Mouse (Mus musculus) midbrain, embryonic 16.5 days (tissue): ENCODE measurements at regions not wholly inside any gene's neighbourhood (a gene's known extent, or its start where the extent isn't known, plus 50 kb on each side); places are given as distances from the start of the nearest gene placed in this dataset.

Experiments used
- ATAC-seq: fragments of 200-750 bp; cut with Nextera tagmentation; 2 replicates; pipeline ENCODE4 v1.8.0; 2017; ENCODE audit warnings: moderate TSS enrichment
- H3K27ac ChIP-seq: fragments of 300-500 bp; sonication (generic); 2 replicates; pipeline ENCODE4 v1.5.1; 2014; ENCODE audit warnings: mild to moderate bottlenecking, low read length, mixed read lengths
- H3K27me3 ChIP-seq: fragments of 300-500 bp; sonication (generic); 2 replicates; pipeline ENCODE4 v1.6.1; 2014; ENCODE audit warnings: low read depth, low read length, mixed read lengths; ENCODE audit not compliant: control insufficient read depth, insufficient read depth
- H3K36me3 ChIP-seq: fragments of 300-500 bp; sonication (generic); 2 replicates; pipeline ENCODE4 v1.6.1; 2014; ENCODE audit warnings: mild to moderate bottlenecking, low read length, moderate library complexity, mixed read lengths; ENCODE audit not compliant: control insufficient read depth, insufficient read depth
- H3K4me1 ChIP-seq: fragments of 300-500 bp; sonication (generic); 2 replicates; pipeline ENCODE4 v1.6.1; 2014; ENCODE audit warnings: mild to moderate bottlenecking, low read length, mixed read lengths; ENCODE audit not compliant: control insufficient read depth, insufficient read depth
- H3K4me2 ChIP-seq: fragments of 300-500 bp; sonication (generic); 2 replicates; pipeline ENCODE4 v1.6.1; 2014; ENCODE audit warnings: mild to moderate bottlenecking, low read length, mixed read lengths
- H3K4me3 ChIP-seq: fragments of 300-500 bp; sonication (generic); 2 replicates; pipeline ENCODE4 v1.5.1; 2014; ENCODE audit warnings: low read depth, mild to moderate bottlenecking, low read length, moderate library complexity, mixed read lengths
- H3K9ac ChIP-seq: fragments of 300-500 bp; sonication (generic); 2 replicates; pipeline ENCODE4 v1.6.1; 2014; ENCODE audit warnings: low read depth, low read length, mixed read lengths
- H3K9me3 ChIP-seq: fragments of 300-500 bp; sonication (generic); replicated peaks from 2 replicates; pipeline ENCODE4 v1.6.1; 2014; ENCODE audit warnings: mild to moderate bottlenecking, low read length, mixed read lengths; ENCODE audit not compliant: control insufficient read depth, poor library complexity, severe bottlenecking
- WGBS: fragments of 180-500 bp; shearing (Covaris S2); extraction: QIAGEN DNeasy Blood & Tissue Kit; methylation state at CpG from one replicate; pipeline ENCODE4 v1.1.7; 2014; 5-methylcytosine and 5-hydroxymethylcytosine counted together

DNA sequence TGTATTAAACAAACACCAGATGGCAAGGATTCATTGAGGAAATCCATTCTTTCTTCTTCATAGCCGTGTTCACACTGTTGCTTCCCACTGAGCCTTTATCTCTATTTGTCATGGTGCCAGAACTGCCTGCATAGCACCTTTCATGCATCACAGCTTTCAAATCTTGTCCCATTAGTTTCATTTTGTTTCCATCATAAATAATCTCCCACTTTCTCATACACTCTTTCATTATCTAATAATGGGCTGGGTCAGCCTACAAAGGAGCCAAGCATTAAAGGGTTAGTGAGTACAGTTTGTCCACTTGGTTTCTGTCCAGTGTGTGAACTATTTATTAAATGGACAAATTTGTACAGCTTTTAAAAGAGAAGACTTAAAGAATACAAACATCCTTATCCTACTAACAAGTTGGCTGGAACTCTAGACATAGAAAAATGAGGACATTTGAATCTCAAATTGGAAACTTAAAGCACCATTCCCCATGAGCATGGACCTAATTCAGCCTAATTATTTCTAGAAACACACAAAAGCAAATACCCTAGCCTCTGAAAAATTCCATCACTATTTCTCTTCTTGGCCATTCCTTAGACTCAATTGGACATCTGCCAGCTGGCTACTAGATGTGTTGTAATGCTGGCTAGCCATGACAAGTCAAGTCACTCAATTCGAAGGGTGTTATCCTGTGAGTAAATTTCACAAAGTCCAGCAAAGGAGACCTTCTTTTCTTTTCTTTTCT, 589.8 kb downstream of the Gm43517 start:
- ATAC-seq = no peak
- WGBS = 15% methylated on average over 2 of the region's 2 CpGs
- no peak overlapping the region for H3K4me3 ChIP-seq
- H3K9me3 ChIP-seq = no peaks in the 10 kb centered on the region
- no peak overlapping the region for H3K4me2 ChIP-seq
- no peaks in the 10 kb centered on the region for H3K4me1 ChIP-seq
- no peak overlapping the region for H3K9ac ChIP-seq
- no peak overlapping the region for H3K27ac ChIP-seq
- H3K36me3 ChIP-seq = no peaks in the 10 kb centered on the region
- H3K27me3 ChIP-seq = no peaks in the 10 kb centered on the region; the same call in 1 of the 2 replicates

DNA sequence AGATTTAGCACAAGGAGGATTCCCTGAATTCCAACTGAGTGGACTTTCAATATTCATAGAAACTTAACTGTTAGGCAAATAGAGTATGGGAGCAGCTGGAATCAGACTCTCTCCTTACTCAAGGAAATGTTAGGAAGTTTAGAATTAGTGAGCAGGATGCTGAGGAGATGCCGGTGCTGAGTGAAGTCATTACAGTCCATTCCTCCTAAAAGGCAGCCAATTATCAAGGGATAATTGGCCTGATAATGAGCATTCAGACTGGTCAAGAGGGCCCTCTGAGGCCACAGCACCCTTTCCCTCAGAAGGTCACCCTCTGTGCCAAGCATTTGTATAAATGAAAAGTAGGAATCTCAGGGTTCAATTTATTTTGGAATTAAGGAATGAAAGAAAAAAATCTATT, 590.6 kb downstream of the Gm43517 start:
- Histone ChIP-seq H3K27ac (no peak overlapping the region), H3K4me1 (no peaks in the 10 kb centered on the region), H3K9ac (no peak overlapping the region), H3K9me3 (no peaks in the 10 kb centered on the region), H3K4me3 (no peak overlapping the region), H3K36me3 (no peaks in the 10 kb centered on the region), H3K27me3 (no peaks in the 10 kb centered on the region; the same call in 1 of the 2 replicates), H3K4me2 (no peak overlapping the region)
- WGBS = 22% methylated on average over 1 of the region's 1 CpGs
- no peak for ATAC-seq

DNA sequence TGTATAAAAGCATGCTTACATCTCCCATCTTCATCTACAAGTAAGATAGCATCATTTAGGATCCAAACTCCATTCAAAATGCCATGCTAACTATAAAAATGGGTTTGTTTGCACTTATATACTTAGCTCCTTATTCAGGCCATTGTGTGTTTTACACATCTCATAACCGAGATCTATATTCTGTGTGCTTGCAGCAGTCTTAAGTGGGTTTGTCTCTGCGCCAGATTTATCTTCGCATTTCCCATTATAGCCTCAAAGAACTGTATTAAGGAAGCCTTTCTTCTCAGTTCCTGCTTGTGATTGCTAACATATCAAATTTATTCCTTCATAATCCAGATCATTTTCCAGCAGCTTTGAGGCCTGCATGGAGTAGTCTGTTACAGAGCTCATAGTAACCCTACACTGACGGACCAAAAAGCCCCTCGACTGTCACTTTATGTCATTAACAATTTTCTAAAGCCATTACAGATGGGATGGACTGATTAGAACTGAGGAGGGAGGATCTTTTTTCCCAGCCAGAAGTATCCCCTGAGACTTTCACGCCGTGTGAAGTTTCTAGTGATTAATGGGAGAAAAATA, 607.6 kb downstream of the Gm43517 start:
- Histone ChIP-seq H3K4me3 (no peak overlapping the region), H3K4me1 (no peaks in the 10 kb centered on the region; the same call in 1 of the 2 replicates), H3K4me2 (no peak overlapping the region), H3K9me3 (no peaks in the 10 kb centered on the region), H3K27ac (no peak overlapping the region), H3K9ac (no peak overlapping the region), H3K27me3 (no peaks in the 10 kb centered on the region), H3K36me3 (no peaks in the 10 kb centered on the region)
- 42% methylated on average over 7 of the region's 7 CpGs for WGBS
- peak; percentile 36; the same call in 1 of the 2 replicates for ATAC-seq

DNA sequence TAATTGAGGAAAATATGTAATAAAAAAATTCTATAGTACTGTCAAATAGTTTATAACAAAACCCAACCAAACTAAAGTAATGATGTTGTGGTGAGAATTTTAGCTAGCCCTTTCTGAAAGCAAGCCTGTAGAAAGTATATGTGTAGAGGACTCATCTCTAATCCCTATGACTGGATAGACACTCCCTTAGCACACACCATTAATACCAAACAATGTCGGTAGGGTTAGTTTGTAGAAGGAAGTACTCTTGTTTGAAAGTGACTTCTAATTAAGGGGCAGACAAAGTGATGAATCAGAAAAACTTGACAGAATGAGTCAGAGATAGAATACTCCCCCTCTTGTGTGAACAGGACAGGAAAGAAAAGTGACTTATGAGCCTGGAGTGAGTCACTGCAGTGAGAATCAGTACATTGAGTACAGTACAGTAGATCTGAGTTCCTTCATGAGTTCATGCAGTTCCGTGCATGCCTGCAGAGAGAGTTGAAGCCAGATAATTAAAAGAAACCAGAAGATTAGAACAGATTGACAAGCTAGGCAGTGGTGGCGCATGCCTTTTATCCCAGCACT, 610.0 kb downstream of the Prkd1 start:
- Histone ChIP-seq H3K9me3 (no peaks in the 10 kb centered on the region), H3K4me2 (no peak overlapping the region), H3K9ac (no peak overlapping the region), H3K27ac (no peak overlapping the region), H3K27me3 (no peaks in the 10 kb centered on the region), H3K36me3 (no peaks in the 10 kb centered on the region), H3K4me3 (no peak overlapping the region), H3K4me1 (no peaks in the 10 kb centered on the region)
- no peak for ATAC-seq
- WGBS = 91% methylated on average over 3 of the region's 3 CpGs

DNA sequence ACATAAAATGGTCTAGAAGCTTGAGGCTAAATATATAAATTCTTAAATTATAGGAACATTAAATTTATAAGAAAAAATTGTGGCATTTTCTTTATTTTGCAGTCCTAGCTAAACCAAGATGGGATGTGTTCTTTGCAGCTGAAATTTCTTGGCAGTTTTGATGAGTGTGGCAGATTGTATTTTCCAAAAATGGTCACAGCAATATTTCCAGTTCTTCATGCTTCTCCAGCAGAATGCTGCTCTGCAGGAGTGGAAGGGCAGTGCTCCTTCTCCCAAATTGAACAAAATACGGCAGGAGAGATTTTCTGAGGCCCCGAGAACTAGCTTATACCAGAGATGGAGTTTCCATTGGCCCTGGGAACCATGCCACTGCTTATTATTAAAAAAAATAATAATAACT, 587.6 kb downstream of the Prkd1 start:
- Histone ChIP-seq H3K9ac (no peak overlapping the region), H3K4me2 (no peak overlapping the region), H3K36me3 (no peaks in the 10 kb centered on the region), H3K27me3 (no peaks in the 10 kb centered on the region), H3K4me1 (no peaks in the 10 kb centered on the region), H3K4me3 (no peak overlapping the region), H3K27ac (no peak overlapping the region), H3K9me3 (no peaks in the 10 kb centered on the region)
- ATAC-seq = no peak
- WGBS = 93% methylated on average over 2 of the region's 2 CpGs

DNA sequence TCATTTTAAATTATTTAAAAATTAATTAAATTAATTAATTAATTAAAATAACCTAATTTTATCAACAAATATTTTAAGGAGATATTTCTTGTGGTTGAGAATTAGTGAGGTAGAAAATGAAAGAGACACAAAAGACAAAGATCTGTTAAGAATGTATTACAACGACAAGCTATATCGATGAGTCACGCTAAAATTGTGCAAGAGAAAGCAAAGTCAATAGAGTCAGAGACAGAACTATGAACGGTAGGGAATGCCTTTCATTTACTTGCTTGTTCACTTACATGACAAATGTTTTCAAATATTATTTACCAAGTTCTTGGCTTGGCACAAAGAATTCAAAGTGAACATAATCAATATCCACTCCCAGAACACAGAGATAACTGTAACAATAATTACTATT, 582.5 kb downstream of the Prkd1 start:
- WGBS = 97% methylated on average over 4 of the region's 4 CpGs
- no peak overlapping the region for H3K9ac ChIP-seq

DNA sequence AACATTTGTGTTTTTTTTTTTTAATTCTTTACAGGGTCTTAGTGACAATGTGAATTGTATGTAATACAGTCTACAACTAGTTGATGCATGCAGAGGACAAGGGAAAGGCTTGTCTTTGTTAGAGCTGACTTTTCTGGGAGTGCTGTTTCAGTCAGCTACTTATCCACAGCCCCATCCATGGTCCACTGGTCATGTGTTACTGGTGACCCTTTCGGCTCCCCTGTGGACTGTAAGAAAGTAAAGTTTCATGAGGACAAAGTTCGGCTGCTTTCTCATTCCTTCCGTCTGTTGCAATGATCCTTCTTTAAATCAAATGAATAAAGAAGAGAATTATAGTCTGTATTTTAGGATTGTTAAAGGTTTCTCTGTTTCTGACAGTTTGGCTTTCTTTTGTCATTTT, 577.1 kb downstream of the Prkd1 start:
- no peak overlapping the region for H3K4me3 ChIP-seq
- H3K9ac ChIP-seq = no peak overlapping the region
- H3K9me3 ChIP-seq = no peaks in the 10 kb centered on the region
- H3K4me1 ChIP-seq = no peaks in the 10 kb centered on the region
- WGBS = 18% methylated on average over 3 of the region's 3 CpGs
- no peak overlapping the region for H3K27ac ChIP-seq
- no peaks in the 10 kb centered on the region for H3K36me3 ChIP-seq
- H3K4me2 ChIP-seq = no peak overlapping the region
- H3K27me3 ChIP-seq = no peaks in the 10 kb centered on the region
- ATAC-seq = no peak

More for the DNA sequence above, 582.5 kb downstream of the Prkd1 start:
- no peak for ATAC-seq
- Histone ChIP-seq H3K4me1 (no peaks in the 10 kb centered on the region), H3K9me3 (no peaks in the 10 kb centered on the region), H3K4me2 (no peak overlapping the region), H3K36me3 (no peaks in the 10 kb centered on the region), H3K4me3 (no peak overlapping the region), H3K27ac (no peak overlapping the region), H3K27me3 (no peaks in the 10 kb centered on the region)

DNA sequence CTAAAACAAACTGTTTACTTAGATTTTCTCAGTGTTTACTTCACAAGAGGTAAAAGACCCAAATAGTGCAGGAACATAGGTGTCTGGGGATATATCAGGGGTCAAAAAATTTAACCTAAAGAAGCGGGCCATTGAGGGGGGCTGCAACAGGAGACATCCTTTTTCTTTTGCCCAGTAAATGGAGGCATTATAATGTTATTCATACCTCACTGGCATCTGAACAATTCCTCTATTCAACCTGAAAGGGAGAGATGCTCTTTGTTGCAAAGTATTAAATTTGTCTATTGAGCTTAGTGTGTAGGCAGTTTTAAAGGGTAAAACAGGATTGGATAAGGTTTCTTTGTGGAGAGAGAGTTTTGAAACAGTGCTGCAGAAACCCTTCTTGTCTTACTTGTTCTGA, 576.5 kb downstream of the Prkd1 start:
- Histone ChIP-seq H3K36me3 (no peaks in the 10 kb centered on the region), H3K4me2 (no peak overlapping the region), H3K27ac (no peak overlapping the region), H3K27me3 (no peaks in the 10 kb centered on the region), H3K9me3 (no peaks in the 10 kb centered on the region), H3K4me3 (no peak overlapping the region), H3K4me1 (no peaks in the 10 kb centered on the region), H3K9ac (no peak overlapping the region)
- WGBS = 18% methylated on average over 1 of the region's 1 CpGs
- no peak for ATAC-seq

DNA sequence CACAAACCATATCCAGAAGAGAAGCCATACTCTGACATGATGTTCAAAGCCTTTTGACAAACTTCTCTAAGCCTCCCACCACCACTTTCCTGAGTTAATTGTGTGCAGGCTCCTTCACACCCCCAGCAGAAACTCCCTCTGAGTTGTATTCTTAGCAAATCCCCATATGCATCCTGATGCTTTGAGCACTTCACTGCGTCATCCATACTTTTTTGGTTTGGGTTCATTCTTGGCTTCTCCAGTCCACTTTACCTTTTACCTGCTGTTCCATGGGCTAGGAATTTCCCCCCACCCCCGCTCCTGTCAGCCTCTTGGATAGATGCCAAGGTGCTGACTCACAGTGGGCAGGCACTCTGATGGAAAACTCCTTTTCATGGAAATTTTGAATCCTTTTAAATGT, 575.2 kb downstream of the Prkd1 start:
- 46% methylated on average over 2 of the region's 2 CpGs for WGBS
- Histone ChIP-seq H3K4me1 (no peaks in the 10 kb centered on the region), H3K9me3 (no peaks in the 10 kb centered on the region), H3K4me2 (no peak overlapping the region), H3K36me3 (no peaks in the 10 kb centered on the region), H3K9ac (no peak overlapping the region), H3K4me3 (no peak overlapping the region), H3K27ac (no peak overlapping the region), H3K27me3 (no peaks in the 10 kb centered on the region)
- ATAC-seq = no peak
